Mouse (Mus musculus) liver, embryonic 14.5 days (tissue): ENCODE measurements at regions not wholly inside any gene's neighbourhood (a gene's known extent, or its start where the extent isn't known, plus 50 kb on each side); places are given as distances from the start of the nearest gene placed in this dataset.

Source experiments
- ATAC-seq: fragments of 200-750 bp; cut with Nextera tagmentation; 2 replicates; pipeline ENCODE4 v1.8.0; 2017; ENCODE audit warnings: moderate number of reproducible peaks, mild to moderate bottlenecking, moderate library complexity; ENCODE audit not compliant: insufficient read depth
- DNase-seq, 3 experiments: peaks; one replicate each; pipeline ENCODE4 v3.0.0-alpha.2; 2012 to 2013; ENCODE audit warnings: low read depth in 3 of 3, low spot score in 3 of 3
- H3K27ac ChIP-seq: fragments of 300-500 bp; sonication (generic); 2 replicates; pipeline ENCODE4 v1.5.1; 2014; ENCODE audit warnings: moderate library complexity, mild to moderate bottlenecking, control low read depth, inconsistent platforms
- H3K27me3 ChIP-seq: fragments of 300-500 bp; sonication (generic); 2 replicates; pipeline ENCODE4 v1.6.1; 2014; ENCODE audit warnings: mild to moderate bottlenecking, low read length, moderate library complexity; ENCODE audit not compliant: control insufficient read depth, insufficient read depth
- H3K36me3 ChIP-seq: fragments of 300-500 bp; sonication (generic); replicated peaks from 2 replicates; pipeline ENCODE4 v1.6.1; 2014; ENCODE audit warnings: low read depth; ENCODE audit not compliant: control insufficient read depth, insufficient read depth
- H3K4me1 ChIP-seq, 2 experiments: fragments of 200-500 bp in 1 of 2; fragments of 300-500 bp in 1 of 2; sonication (generic) in 1 of 2; replicated peaks; 2 replicates each; pipeline ENCODE4 v1.6.1; 2012 to 2014; ENCODE audit warnings: antibody characterized with exemption in 1 of 2, inconsistent platforms in 1 of 2, low read length in 1 of 2; ENCODE audit not compliant: control insufficient read depth in 2 of 2, insufficient read depth in 2 of 2
- H3K4me2 ChIP-seq: fragments of 300-500 bp; sonication (generic); 2 replicates; pipeline ENCODE4 v1.6.1; 2014; ENCODE audit warnings: low read depth, mild to moderate bottlenecking, control low read depth, moderate library complexity
- H3K4me3 ChIP-seq, 2 experiments: fragments of 200-500 bp in 1 of 2; fragments of 300-500 bp in 1 of 2; sonication (generic) in 1 of 2; 2 replicates each; pipeline ENCODE4 v1.5.1; 2012 to 2014; ENCODE audit warnings: low read depth in 2 of 2, low read length in 2 of 2, mild to moderate bottlenecking in 2 of 2, control low read depth in 1 of 2, inconsistent platforms in 1 of 2, moderate library complexity in 1 of 2; ENCODE audit not compliant: insufficient read depth in 1 of 2
- H3K9ac ChIP-seq: fragments of 300-500 bp; sonication (generic); replicated peaks from 2 replicates; pipeline ENCODE4 v1.6.1; 2014; ENCODE audit warnings: mild to moderate bottlenecking, control low read depth, moderate library complexity
- H3K9me3 ChIP-seq: fragments of 300-500 bp; sonication (generic); 2 replicates; pipeline ENCODE4 v1.6.1; 2016; ENCODE audit warnings: low read length, mixed read lengths; ENCODE audit not compliant: control insufficient read depth
- CTCF ChIP-seq: IDR thresholded peaks from 2 replicates; pipeline ENCODE4 v1.5.1; 2016; ENCODE audit warnings: antibody characterized with exemption, low read depth, control low read depth
- EP300 ChIP-seq: IDR thresholded peaks from 2 replicates; pipeline ENCODE4 v1.6.1; 2016; ENCODE audit warnings: antibody characterized with exemption, low read depth
- WGBS: fragments of 180-500 bp; shearing (Covaris S2); extraction: QIAGEN DNeasy Blood & Tissue Kit; methylation state at CpG from one replicate; pipeline ENCODE4 v1.1.7; 2014; ENCODE audit not compliant: insufficient replicate concordance; 5-methylcytosine and 5-hydroxymethylcytosine counted together

- Histone ChIP-seq H3K27ac (no peak overlapping the region), H3K9me3 (no peaks in the 10 kb centered on the region), H3K4me1 (no peaks in the 10 kb centered on the region; a peak in 1 of 4 replicates), H3K4me3 (no peak overlapping the region), H3K4me2 (no peak overlapping the region), H3K27me3 (no peaks in the 10 kb centered on the region), H3K9ac (no peak overlapping the region), H3K36me3 (no peaks in the 10 kb centered on the region)
- TF ChIP-seq CTCF (no peak), EP300 (no peak)
- DNase-seq, result no peak
- 68% methylated on average over 13 of the region's 13 CpGs for WGBS
- ATAC-seq, result no peak
Measured at GRCm38 (mm10) chr16:93446206-93446605, 157.7 kb downstream of the Setd4 start.

DNA sequence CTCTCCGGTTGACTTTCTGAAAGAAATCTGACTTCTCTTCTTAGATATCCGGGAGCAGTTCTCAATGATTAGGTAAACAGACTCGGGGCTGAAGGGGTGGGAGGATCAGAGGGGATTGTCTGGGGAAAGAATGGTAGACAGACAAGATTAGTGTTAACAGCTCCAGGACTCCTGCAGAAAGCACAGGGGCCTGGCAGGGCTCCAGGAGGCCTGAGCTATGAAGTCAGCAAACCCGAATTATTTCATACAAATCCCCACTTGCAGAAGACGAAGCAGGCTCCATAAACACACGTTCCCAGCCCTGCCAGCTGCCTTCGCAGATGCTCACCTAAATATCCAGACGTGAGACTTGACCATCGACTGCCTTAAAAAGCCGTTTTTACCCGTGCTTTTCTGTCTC, 161.0 kb downstream of the Setd4 start:
- H3K4me3 ChIP-seq, result no peak overlapping the region
- no peak overlapping the region for H3K9ac ChIP-seq
- no peak for DNase-seq
- H3K9me3 ChIP-seq, result no peaks in the 10 kb centered on the region
- no peak overlapping the region for H3K4me2 ChIP-seq
- 47% methylated on average over 11 of the region's 11 CpGs for WGBS
- H3K27ac ChIP-seq, result no peak overlapping the region
- peaks cover 0 to 2% of the 10 kb centered on the region in 2 experiments; a peak in 1 of 4 replicates for H3K4me1 ChIP-seq
- no peaks in the 10 kb centered on the region for H3K36me3 ChIP-seq
- ATAC-seq, result no peak
- H3K27me3 ChIP-seq, result no peaks in the 10 kb centered on the region
- no peak for TF ChIP-seq CTCF
- no peak for TF ChIP-seq EP300

DNA sequence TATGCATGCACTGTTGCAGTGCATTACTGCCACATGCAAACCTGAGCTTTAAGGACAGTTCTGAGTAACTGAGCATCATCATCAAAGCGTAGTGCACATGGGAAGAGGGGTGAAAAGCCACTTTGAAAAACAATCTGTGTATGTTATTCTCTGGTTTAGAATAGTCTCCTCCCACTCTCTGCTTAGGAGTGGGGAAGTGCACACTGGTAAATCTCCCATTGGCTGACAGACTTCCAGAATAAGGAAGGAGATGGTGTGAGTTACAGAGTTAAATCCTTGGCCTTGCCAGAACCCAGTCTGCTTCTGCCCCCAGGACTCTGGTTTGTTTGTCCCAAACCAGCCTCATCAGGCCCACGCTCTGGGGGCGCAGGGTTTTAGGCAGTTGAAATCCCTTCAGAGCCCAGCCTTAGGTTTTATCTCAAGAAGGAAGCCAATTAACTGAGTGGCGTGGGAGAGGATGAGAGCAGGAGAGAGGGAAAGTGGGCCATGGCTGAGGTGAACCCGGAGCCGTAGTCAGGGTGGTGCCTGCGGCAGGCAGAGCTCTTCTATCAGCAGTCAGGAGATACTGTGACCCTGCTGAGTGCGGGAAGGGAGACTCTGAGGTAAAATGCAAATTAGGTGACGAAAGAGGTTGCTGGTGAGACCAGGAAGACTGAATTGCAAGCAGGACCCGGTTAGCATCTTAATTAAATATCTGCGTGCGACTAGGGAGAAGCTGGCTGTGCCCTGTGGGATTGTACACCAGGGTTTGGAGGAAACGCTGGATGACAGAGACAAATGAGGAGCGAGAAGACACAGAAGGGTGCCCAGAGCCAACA, 166.0 kb downstream of the Setd4 start:
- 0 out of 4 replicates have a peak, but pooled peaks cover 0 to 2% of the 10 kb centered on the region in 2 experiments for H3K4me1 ChIP-seq
- no peak overlapping the region for H3K4me3 ChIP-seq
- no peak for DNase-seq
- no peak for ATAC-seq
- WGBS, result 27% methylated on average over 14 of the region's 14 CpGs
- H3K36me3 ChIP-seq, result no peaks in the 10 kb centered on the region
- no peak overlapping the region for H3K9ac ChIP-seq
- no peak overlapping the region for H3K4me2 ChIP-seq
- no peak overlapping the region for H3K27ac ChIP-seq
- H3K9me3 ChIP-seq, result no peaks in the 10 kb centered on the region
- H3K27me3 ChIP-seq, result no peaks in the 10 kb centered on the region
- TF ChIP-seq EP300, result no peak
- TF ChIP-seq CTCF, result no peak

GRCm38 (mm10) chr16:93436732-93437131, 167.1 kb downstream of the Setd4 start:
- DNase-seq (no peak), ATAC-seq (no peak)
- no peaks in the 10 kb centered on the region for H3K27me3 ChIP-seq
- H3K27ac ChIP-seq, result no peak overlapping the region
- H3K4me2 ChIP-seq, result no peak overlapping the region
- H3K9ac ChIP-seq, result no peak overlapping the region
- no peaks in the 10 kb centered on the region for H3K9me3 ChIP-seq
- WGBS, result 25% methylated on average over 3 of the region's 3 CpGs
- H3K4me1 ChIP-seq, result 0 out of 4 replicates have a peak, but pooled peaks cover 0 to 2% of the 10 kb centered on the region in 2 experiments
- no peak overlapping the region for H3K4me3 ChIP-seq
- no peak for TF ChIP-seq CTCF
- TF ChIP-seq EP300, result no peak
- no peaks in the 10 kb centered on the region for H3K36me3 ChIP-seq

DNA sequence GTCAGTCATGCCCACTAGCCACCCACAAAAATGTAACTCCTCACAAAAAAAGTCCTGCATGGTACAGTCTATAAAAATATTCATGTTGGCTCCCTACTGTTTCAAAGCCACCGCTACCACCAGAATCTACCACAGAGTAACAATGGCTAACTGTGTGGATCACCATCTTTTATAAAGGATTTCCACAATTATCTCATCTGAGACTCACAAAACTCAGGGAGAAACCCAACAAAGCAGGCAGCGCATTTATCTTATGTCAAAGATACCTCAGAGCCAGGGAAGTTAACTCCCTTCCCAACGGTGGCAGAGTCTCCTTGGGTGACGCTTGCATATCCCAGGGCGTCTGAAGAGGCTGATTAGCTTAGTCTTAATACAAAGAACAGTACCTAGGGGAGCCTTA, 172.5 kb downstream of the Setd4 start:
- WGBS, result 66% methylated on average over 5 of the region's 5 CpGs
- H3K9me3 ChIP-seq, result no peaks in the 10 kb centered on the region
- no peak overlapping the region for H3K27ac ChIP-seq
- no peak for TF ChIP-seq CTCF
- no peak for TF ChIP-seq EP300
- no peaks in the 10 kb centered on the region for H3K36me3 ChIP-seq
- no peaks in the 10 kb centered on the region for H3K4me1 ChIP-seq
- no peak overlapping the region for H3K4me2 ChIP-seq
- DNase-seq, result no peak
- no peaks in the 10 kb centered on the region for H3K27me3 ChIP-seq
- no peak for ATAC-seq
- H3K4me3 ChIP-seq, result no peak overlapping the region
- no peak overlapping the region for H3K9ac ChIP-seq
